Mouse (Mus musculus) kidney, postnatal 0 days (tissue): Measurements from ENCODE around the gene Lhfp. TPM values are rescaled to one million over a fixed set of nuclear protein-coding genes. Genes with fewer than 3 reads are reported as not detected.

Experiments
- ATAC-seq: fragments of 200-750 bp; cut with Nextera tagmentation; replicated peaks from 2 replicates; pipeline ENCODE4 v1.8.0; 2017; ENCODE audit warnings: low read depth, moderate number of reproducible peaks, moderate TSS enrichment, moderate library complexity; ENCODE audit not compliant: low FRiP score
- DNase-seq: peaks from one replicate; pipeline ENCODE4 v3.0.0-alpha.2; 2016; ENCODE audit warnings: low spot score
- H3K27ac ChIP-seq: fragments of 300-500 bp; sonication (generic); 2 replicates; pipeline ENCODE4 v1.5.1; 2014; ENCODE audit warnings: mild to moderate bottlenecking
- H3K27me3 ChIP-seq: fragments of 300-500 bp; sonication (generic); 2 replicates; pipeline ENCODE4 v1.6.1; 2014; ENCODE audit warnings: low read length, mixed read lengths; ENCODE audit not compliant: insufficient read depth
- H3K36me3 ChIP-seq: fragments of 300-500 bp; sonication (generic); 2 replicates; pipeline ENCODE4 v1.6.1; 2014; ENCODE audit warnings: low read length, mixed read lengths; ENCODE audit not compliant: insufficient read depth
- H3K4me1 ChIP-seq: fragments of 300-500 bp; sonication (generic); replicated peaks from 2 replicates; pipeline ENCODE4 v1.6.1; 2014; ENCODE audit warnings: antibody characterized with exemption, low read length, mixed read lengths; ENCODE audit not compliant: insufficient read depth
- H3K4me2 ChIP-seq: fragments of 300-500 bp; sonication (generic); 2 replicates; pipeline ENCODE4 v1.6.1; 2014; ENCODE audit warnings: mild to moderate bottlenecking, low read length, moderate library complexity, mixed read lengths
- H3K4me3 ChIP-seq: fragments of 300-500 bp; sonication (generic); replicated peaks from 2 replicates; pipeline ENCODE4 v1.5.1; 2014; ENCODE audit warnings: low read depth, low read length
- H3K9ac ChIP-seq: fragments of 300-500 bp; sonication (generic); 2 replicates; pipeline ENCODE4 v1.6.1; 2014; ENCODE audit warnings: low read depth, low read length
- H3K9me3 ChIP-seq: fragments of 300-500 bp; sonication (generic); replicated peaks from 2 replicates; pipeline ENCODE4 v1.6.1; 2016; ENCODE audit warnings: low read length, inconsistent platforms, mixed read lengths
- CTCF ChIP-seq: IDR thresholded peaks from 2 replicates; pipeline ENCODE4 v1.5.1; 2016; ENCODE audit warnings: antibody characterized with exemption, low read depth, mild to moderate bottlenecking, moderate library complexity
- WGBS: fragments of 180-500 bp; shearing (Covaris S2); extraction: QIAGEN DNeasy Blood & Tissue Kit; methylation state at CpG from one replicate; pipeline ENCODE4 v1.1.7; 2014; 5-methylcytosine and 5-hydroxymethylcytosine counted together
- polyA plus RNA-seq: library from polyadenylated mRNA; unstranded; fragments of >200 nt; fragmentation: Nextera tagmentation; extraction: Ambion mirVana; gene quantifications from 2 replicates; pipeline ENCODE4 v1.2.1, GENCODE M21; 2015

Lhfp gene
- polyA plus RNA-seq, 1 experiment from 2014 or later = 161 TPM

DNA sequence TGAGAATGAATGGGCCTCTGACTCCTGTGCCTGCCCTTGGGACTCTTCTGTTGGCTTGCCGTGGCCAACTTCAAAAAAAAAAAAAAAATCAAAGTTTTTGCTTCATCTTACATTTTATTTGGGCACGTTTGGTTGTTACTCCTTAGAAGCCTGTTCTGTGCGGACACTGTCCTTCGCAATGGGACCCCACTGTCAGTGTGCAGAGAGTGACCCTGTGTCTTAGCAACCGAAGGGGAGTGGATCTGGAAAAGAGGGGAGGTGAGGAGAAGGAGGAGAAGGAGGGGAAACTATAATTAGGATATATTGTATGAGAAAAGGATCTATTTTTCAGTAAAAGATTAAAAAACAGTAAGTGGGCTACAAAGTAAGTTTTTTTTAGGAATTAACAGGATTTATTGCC is 242.7 kb downstream of the Lhfp start:
- 0 out of 2 replicates have a peak overlapping the region, but pooled peaks have one; percentile 26 for H3K27ac ChIP-seq

DNA sequence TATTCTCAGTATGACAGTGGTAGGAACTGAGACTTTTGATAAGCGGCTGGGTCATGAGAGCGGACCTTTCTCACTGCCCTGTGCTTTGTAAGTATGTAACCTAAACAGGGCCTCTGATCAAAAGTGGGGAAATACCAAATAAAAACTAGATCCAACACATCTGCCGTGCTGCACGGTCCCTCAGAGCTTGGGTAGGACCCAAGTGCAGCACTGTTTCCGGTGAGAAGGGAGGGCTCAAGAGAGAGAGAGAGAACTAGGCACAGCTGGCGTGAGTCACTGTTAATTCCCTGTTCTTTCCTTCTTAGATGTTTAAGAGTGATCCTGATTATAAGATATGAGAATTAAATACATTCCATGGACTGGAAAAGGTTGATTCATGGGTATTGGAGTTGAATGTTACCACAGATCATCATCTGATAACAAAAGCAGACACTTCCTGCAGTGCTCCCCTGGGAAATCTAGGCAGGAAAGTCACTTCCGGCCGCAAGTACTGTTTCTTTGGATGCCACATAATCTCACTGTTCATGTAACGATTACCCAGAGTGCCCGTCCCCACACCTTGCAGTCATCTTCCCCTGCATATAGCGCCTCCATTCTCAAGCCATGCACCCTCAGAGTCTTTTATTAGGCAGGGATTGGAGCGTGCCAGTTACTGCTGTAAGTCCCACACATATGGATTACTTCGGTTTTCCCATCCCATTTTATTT is 243.3 kb downstream of the Lhfp start:
- DNase-seq (peak; percentile 94), ATAC-seq (peak; percentile 81)
- H3K4me2 ChIP-seq = no peak overlapping the region
- peak overlapping the region; percentile 51; the same call in 1 of the 2 replicates for H3K27ac ChIP-seq
- 51% methylated on average over 13 of the region's 13 CpGs for WGBS
- H3K36me3 ChIP-seq = no peaks in the 10 kb centered on the region
- no peak overlapping the region for H3K9ac ChIP-seq
- no peaks in the 10 kb centered on the region for H3K4me1 ChIP-seq
- H3K9me3 ChIP-seq = no peaks in the 10 kb centered on the region
- no peaks in the 10 kb centered on the region for H3K27me3 ChIP-seq
- TF ChIP-seq CTCF = no peak
- no peak overlapping the region for H3K4me3 ChIP-seq

More for the DNA sequence above, 242.7 kb downstream of the Lhfp start:
- H3K36me3 ChIP-seq = no peaks in the 10 kb centered on the region
- no peak overlapping the region for H3K9ac ChIP-seq
- 63% methylated on average over 5 of the region's 5 CpGs for WGBS
- DNase-seq (peak; percentile 57), ATAC-seq (no peak)
- TF ChIP-seq CTCF = no peak
- H3K9me3 ChIP-seq = no peaks in the 10 kb centered on the region
- H3K4me3 ChIP-seq = no peak overlapping the region
- H3K27me3 ChIP-seq = no peaks in the 10 kb centered on the region
- H3K4me2 ChIP-seq = no peak overlapping the region
- no peaks in the 10 kb centered on the region for H3K4me1 ChIP-seq

DNA sequence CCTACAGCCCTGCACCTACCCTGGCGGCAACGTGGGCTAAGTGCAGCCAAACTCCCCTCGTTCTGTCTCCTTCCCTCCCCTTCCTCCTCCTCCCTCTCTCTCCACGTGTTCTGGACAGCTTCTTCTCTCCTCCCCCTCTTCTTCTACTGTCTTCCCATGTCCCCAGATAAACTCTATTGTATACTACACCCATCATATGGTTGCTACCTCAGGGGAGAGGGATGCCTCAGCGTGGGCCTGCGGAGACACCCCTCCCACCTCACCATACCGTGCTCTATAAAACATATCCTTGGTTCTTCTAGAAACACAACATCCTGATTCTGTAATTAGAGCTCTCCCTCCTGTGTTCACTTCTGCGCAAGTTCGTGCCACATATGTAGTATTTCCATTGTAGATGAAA is 247.3 kb downstream of the Lhfp start:
- DNase-seq (peak; percentile 30), ATAC-seq (no peak)
- Histone ChIP-seq H3K4me3 (no peak overlapping the region), H3K27ac (no peak overlapping the region), H3K4me2 (no peak overlapping the region), H3K9ac (no peak overlapping the region), H3K4me1 (no peaks in the 10 kb centered on the region), H3K27me3 (no peaks in the 10 kb centered on the region), H3K9me3 (no peaks in the 10 kb centered on the region), H3K36me3 (no peaks in the 10 kb centered on the region)
- TF ChIP-seq CTCF = no peak
- WGBS = 53% methylated on average over 9 of the region's 9 CpGs

DNA sequence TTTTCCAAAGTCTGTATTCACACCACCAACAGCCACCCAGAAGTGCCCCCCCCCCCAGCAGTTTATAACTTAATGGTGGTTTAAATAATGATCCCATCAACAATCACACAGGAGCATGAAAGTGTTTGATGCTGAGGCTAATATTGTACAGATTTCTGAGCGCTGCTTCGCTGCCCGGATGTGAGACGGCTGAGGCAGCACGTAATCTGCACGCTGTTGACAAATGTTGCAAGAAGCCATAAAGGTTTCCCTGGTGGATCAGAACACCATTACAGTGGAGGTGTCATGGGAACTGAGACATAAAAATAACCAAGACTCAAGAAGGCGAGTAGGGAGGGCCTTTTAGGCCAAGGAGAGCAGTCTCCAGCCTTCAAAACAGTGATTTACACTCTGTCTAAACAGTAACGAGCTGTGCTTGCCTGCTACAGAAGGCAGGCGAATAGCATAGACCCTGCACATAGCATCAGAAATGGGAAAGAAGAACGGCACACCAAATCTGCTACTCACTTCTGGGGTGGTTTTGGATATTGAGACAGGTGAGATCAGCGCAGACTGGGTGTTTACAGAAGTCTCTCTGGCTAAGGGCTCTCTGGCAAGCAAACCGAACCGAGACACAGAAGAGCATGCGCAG is 248.4 kb downstream of the Lhfp start:
- no peak overlapping the region for H3K9ac ChIP-seq
- H3K36me3 ChIP-seq = no peaks in the 10 kb centered on the region
- ATAC-seq (no peak; the same call in 1 of the 2 replicates), DNase-seq (peak; percentile 78)
- H3K27me3 ChIP-seq = no peaks in the 10 kb centered on the region
- no peak overlapping the region for H3K27ac ChIP-seq
- H3K4me2 ChIP-seq = no peak overlapping the region; the same call in 1 of the 2 replicates
- no peaks in the 10 kb centered on the region for H3K9me3 ChIP-seq
- no peak for TF ChIP-seq CTCF
- H3K4me1 ChIP-seq = no peaks in the 10 kb centered on the region
- H3K4me3 ChIP-seq = no peak overlapping the region
- WGBS = 32% methylated on average over 14 of the region's 14 CpGs

DNA sequence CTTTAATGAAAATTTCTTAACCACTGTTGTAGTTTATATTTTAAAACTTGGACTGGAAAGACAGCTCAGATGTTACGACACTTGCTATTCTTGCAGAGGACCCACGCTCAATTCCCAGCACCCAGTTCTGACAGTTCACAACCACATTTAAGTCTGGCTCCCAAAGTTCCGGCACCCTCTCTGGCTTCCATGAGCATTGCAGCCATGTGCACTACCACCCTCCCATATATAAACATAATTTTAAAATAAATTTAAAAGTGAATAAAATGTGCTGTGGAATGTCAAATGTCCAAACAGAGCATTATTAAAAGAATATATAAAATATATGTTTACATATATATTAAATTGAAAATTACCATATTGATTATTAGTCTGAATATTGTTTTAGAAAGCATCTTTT is 249.9 kb downstream of the Lhfp start:
- no peaks in the 10 kb centered on the region for H3K27me3 ChIP-seq
- no peak overlapping the region for H3K9ac ChIP-seq
- no peak overlapping the region for H3K4me3 ChIP-seq
- no peak overlapping the region for H3K4me2 ChIP-seq
- DNase-seq (no peak), ATAC-seq (no peak)
- no peaks in the 10 kb centered on the region for H3K36me3 ChIP-seq
- TF ChIP-seq CTCF = no peak
- WGBS = 98% methylated on average over 3 of the region's 3 CpGs
- H3K4me1 ChIP-seq = no peaks in the 10 kb centered on the region
- H3K9me3 ChIP-seq = no peaks in the 10 kb centered on the region
- H3K27ac ChIP-seq = no peak overlapping the region

DNA sequence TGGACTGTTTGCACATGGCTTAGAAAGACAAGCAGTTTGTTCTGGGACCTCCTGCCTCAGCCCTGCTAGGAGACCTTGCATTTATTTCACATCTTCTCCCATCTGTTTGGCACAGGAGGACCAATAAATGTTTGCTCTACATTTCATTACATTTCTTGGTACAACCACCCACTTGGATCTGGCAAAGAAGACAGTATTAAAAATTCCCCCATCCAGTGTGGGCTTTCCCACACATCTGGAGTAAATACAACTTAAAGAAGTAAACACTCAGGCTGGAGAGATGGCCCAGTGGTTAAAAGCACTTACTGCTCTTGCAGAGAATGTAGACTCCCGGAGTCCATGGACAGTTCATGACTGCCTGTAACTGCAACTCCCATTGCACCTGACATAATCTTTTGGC is 250.6 kb downstream of the Lhfp start:
- TF ChIP-seq CTCF = no peak
- H3K9me3 ChIP-seq = no peaks in the 10 kb centered on the region
- no peak overlapping the region for H3K27ac ChIP-seq
- DNase-seq (no peak), ATAC-seq (no peak)
- H3K4me2 ChIP-seq = no peak overlapping the region
- 40% methylated on average over 1 of the region's 1 CpGs for WGBS
- no peak overlapping the region for H3K4me3 ChIP-seq
- no peaks in the 10 kb centered on the region for H3K27me3 ChIP-seq
- H3K9ac ChIP-seq = no peak overlapping the region
- H3K4me1 ChIP-seq = no peaks in the 10 kb centered on the region
- no peaks in the 10 kb centered on the region for H3K36me3 ChIP-seq
